Mouse (Mus musculus) neural tube, embryonic 13.5 days (tissue): ENCODE results near the gene Irgm2. TPM values are rescaled to one million over a fixed set of nuclear protein-coding genes. Genes with fewer than 3 reads are reported as not detected.
"Not testable (repeated sequence)": the region's sequence is repeated elsewhere in the genome, so short reads cannot be mapped to it uniquely, and the experiment has no call there.

Experiments
- ATAC-seq: fragments of 200-750 bp; cut with Nextera tagmentation; 2 replicates; pipeline ENCODE4 v1.8.0; 2017; ENCODE audit warnings: low read depth, mild to moderate bottlenecking, moderate TSS enrichment, moderate library complexity
- H3K27ac ChIP-seq: fragments of 300-500 bp; sonication (generic); replicated peaks from 2 replicates; pipeline ENCODE4 v1.5.1; 2015; ENCODE audit warnings: moderate library complexity, mild to moderate bottlenecking, inconsistent platforms
- H3K27me3 ChIP-seq: fragments of 300-500 bp; sonication (generic); 2 replicates; pipeline ENCODE4 v1.6.1; 2015; ENCODE audit warnings: mild to moderate bottlenecking, inconsistent platforms
- H3K36me3 ChIP-seq: fragments of 300-500 bp; sonication (generic); 2 replicates; pipeline ENCODE4 v1.6.1; 2015; ENCODE audit warnings: mild to moderate bottlenecking, inconsistent platforms
- H3K4me1 ChIP-seq: fragments of 300-500 bp; sonication (generic); replicated peaks from 2 replicates; pipeline ENCODE4 v1.6.1; 2015; ENCODE audit warnings: inconsistent platforms
- H3K4me2 ChIP-seq: fragments of 300-500 bp; sonication (generic); 2 replicates; pipeline ENCODE4 v1.6.1; 2015; ENCODE audit warnings: inconsistent platforms, mild to moderate bottlenecking, moderate library complexity
- H3K4me3 ChIP-seq: fragments of 300-500 bp; sonication (generic); 2 replicates; pipeline ENCODE4 v1.5.1; 2015; ENCODE audit warnings: mild to moderate bottlenecking, inconsistent platforms
- H3K9ac ChIP-seq: fragments of 300-500 bp; sonication (generic); 2 replicates; pipeline ENCODE4 v1.6.1; 2015; ENCODE audit warnings: moderate library complexity, mild to moderate bottlenecking, inconsistent platforms
- H3K9me3 ChIP-seq: fragments of 300-500 bp; sonication (generic); 2 replicates; pipeline ENCODE4 v1.6.1; 2016; ENCODE audit warnings: inconsistent platforms
- WGBS: fragments of 180-500 bp; shearing (Covaris S2); methylation state at CpG from one replicate; pipeline ENCODE4 v1.1.7; 2015; 5-methylcytosine and 5-hydroxymethylcytosine counted together
- polyA plus RNA-seq: library from polyadenylated mRNA; unstranded; fragments of >200 nt; fragmentation: Nextera tagmentation; extraction: Ambion mirVana; gene quantifications from 2 replicates; pipeline ENCODE4 v1.2.1, GENCODE M21; 2015

The Irgm2 gene
- polyA plus RNA-seq, result 0.95 and 0.98 TPM in 2 replicates

DNA sequence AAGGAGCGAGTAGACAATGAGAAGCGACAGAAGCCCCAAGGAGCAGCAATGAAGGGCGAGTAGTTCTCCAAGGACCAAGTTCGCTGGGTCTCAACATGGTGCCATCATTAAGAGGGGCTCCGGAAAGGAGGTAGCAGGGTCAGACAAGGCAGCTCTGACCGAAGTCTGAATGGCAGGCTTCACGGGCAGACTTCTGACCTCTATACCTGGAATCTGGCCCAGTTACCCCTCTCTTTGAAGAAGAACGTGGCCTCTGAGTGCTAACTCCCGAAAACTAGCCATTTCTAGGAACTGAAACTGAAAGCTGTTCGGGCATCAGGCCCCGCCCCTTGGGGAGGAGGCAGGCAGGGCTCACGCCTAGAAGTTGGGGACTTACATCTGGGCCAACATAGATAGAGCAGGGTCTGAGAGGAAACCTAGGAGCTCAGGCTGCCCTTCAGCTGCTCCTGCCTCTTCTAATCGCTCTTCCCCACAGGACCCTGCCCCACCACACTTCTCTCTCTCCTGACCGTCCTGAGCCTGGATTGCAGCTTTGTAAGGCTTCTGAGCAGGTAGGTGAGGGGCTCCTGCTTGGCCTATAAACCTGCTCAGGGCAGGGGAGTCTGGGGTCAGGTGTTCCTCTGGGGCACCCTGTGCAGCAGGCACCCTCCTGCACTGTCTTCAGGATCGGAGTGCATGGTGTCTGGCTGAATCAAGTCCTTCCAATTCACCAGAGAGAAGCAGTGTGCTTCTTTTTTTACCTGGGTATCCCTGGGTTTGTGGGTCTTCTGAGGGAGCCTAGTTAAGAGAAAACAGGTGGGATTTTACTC lies at the start of gene Irgm2, which contains the start of gene Igtp:
Irgm2 (plus strand) TSS at position 390 of the 809 bp plus-strand sequence.
Igtp (plus strand) TSS at position 328 of the 809 bp plus-strand sequence.
- H3K27me3 ChIP-seq, H3K36me3 ChIP-seq, H3K9me3 ChIP-seq, H3K4me1 ChIP-seq, H3K27ac ChIP-seq: not testable (repeated sequence)
- H3K4me2 ChIP-seq, result peak within 1 kb of the TSS; percentile 62
- H3K9ac ChIP-seq, result peak within 1 kb of the TSS; percentile 63
- WGBS, result 9% methylated on average over 13 of the region's 15 CpGs
- peak within 1 kb of the TSS; percentile 45 for H3K4me3 ChIP-seq
- ATAC-seq, result 0 out of 2 replicates have a peak, but pooled peaks have one; percentile 50

GRCm38 (mm10) chr11:58155458-58155857 lies 44.0 kb upstream of the Irgm2 start:
- H3K4me2 ChIP-seq, result no peak overlapping the region
- no peak overlapping the region for H3K27ac ChIP-seq
- H3K4me3 ChIP-seq, result no peak overlapping the region
- H3K9me3 ChIP-seq, result no peaks in the 10 kb centered on the region
- 95% methylated on average over 9 of the region's 9 CpGs for WGBS
- H3K9ac ChIP-seq, result no peak overlapping the region
- peaks cover 88% of the 10 kb centered on the region for H3K36me3 ChIP-seq
- H3K27me3 ChIP-seq, result no peaks in the 10 kb centered on the region
- no peak for ATAC-seq
- H3K4me1 ChIP-seq, result no peaks in the 10 kb centered on the region

DNA sequence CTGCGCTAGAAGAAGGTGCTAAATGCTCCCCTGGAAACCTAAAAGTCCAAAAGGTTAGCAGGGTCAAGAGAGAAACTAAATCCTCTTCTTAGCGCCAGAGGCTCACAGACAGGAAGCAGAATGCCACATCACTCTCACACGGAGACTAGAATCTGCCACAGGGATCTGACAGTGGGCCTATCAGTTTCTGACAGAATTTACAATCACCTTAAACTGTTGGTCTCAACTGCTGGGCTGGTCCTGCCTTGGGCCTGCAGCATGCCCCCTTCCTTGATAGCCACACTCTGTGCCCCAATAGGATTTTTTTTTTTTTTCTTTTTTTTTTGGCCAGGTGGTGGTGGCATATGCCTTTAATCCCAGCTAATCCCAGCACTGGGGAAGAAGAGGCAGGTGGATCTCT lies 42.5 kb upstream of the Irgm2 start:
- H3K9ac ChIP-seq, result no peak overlapping the region
- H3K36me3 ChIP-seq, result peaks cover 89% of the 10 kb centered on the region
- H3K27ac ChIP-seq, result no peak overlapping the region
- WGBS, result 82% methylated on average over 3 of the region's 3 CpGs
- H3K4me2 ChIP-seq, result no peak overlapping the region
- H3K4me3 ChIP-seq, result no peak overlapping the region
- no peaks in the 10 kb centered on the region for H3K27me3 ChIP-seq
- no peaks in the 10 kb centered on the region for H3K9me3 ChIP-seq
- H3K4me1 ChIP-seq, result no peaks in the 10 kb centered on the region
- no peak for ATAC-seq

DNA sequence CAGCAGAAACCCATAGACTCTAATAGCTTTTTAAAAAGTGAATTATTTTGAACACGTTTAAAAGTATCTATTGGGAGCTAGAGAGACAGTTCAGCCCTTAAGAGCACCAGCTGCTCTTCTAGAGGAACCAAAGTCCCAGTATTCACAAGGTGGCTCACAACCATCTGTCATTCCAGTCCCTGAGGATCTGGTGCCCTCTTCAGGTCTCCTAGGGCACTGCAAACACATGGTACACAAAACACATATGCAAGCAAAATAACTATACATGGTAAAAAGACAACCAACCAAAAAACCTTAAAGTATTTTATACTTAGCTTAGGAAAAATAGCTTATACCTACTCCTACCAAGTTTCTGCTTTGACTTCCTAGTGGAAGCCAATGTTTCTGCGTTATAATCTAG lies 34.3 kb upstream of the Irgm2 start:
- Histone ChIP-seq H3K4me1 (peaks cover 8% of the 10 kb centered on the region), H3K27me3 (no peaks in the 10 kb centered on the region), H3K4me3 (no peak overlapping the region), H3K36me3 (peaks cover 57% of the 10 kb centered on the region), H3K27ac (no peak overlapping the region), H3K4me2 (no peak overlapping the region), H3K9ac (no peak overlapping the region), H3K9me3 (no peaks in the 10 kb centered on the region)
- WGBS, result 86% methylated on average over 2 of the region's 2 CpGs
- no peak for ATAC-seq

GRCm38 (mm10) chr11:58167822-58168166 lies 31.6 kb upstream of the Irgm2 start:
- no peaks in the 10 kb centered on the region for H3K27me3 ChIP-seq
- peak overlapping the region; percentile 46; the same call in 1 of the 2 replicates for H3K27ac ChIP-seq
- ATAC-seq, result peak; percentile 12; the same call in 1 of the 2 replicates
- peak overlapping the region; percentile 84 for H3K9ac ChIP-seq
- peak overlapping the region; percentile 81 for H3K4me3 ChIP-seq
- peaks cover 21% of the 10 kb centered on the region for H3K4me1 ChIP-seq
- peaks cover 36% of the 10 kb centered on the region for H3K36me3 ChIP-seq
- WGBS, result 0% methylated on average over 8 of the region's 8 CpGs
- H3K4me2 ChIP-seq, result peak overlapping the region; percentile 70
- H3K9me3 ChIP-seq, result no peaks in the 10 kb centered on the region

GRCm38 (mm10) chr11:58168167-58168915 lies 31.1 kb upstream of the Irgm2 start, which contains the start of gene Gemin5:
Gemin5 (minus strand) TSS chr11:58168539.
- peaks cover 22% of the 10 kb centered on the region for H3K4me1 ChIP-seq
- under 1% methylated on average over 69 of the region's 71 CpGs for WGBS
- H3K4me3 ChIP-seq, result peak within 1 kb of the TSS; percentile 81
- peak within 1 kb of the TSS; percentile 70 for H3K4me2 ChIP-seq
- ATAC-seq, result peak; percentile 78
- H3K9ac ChIP-seq, result peak within 1 kb of the TSS; percentile 84
- H3K9me3 ChIP-seq, result no peaks in the 10 kb centered on the region
- peaks cover 36% of the 10 kb centered on the region for H3K36me3 ChIP-seq
- peak within 1 kb of the TSS; percentile 46 for H3K27ac ChIP-seq
- H3K27me3 ChIP-seq, result no peaks in the 10 kb centered on the region

GRCm38 (mm10) chr11:58169666-58170065 lies 29.8 kb upstream of the Irgm2 start:
- WGBS, result 77% methylated on average over 4 of the region's 4 CpGs

DNA sequence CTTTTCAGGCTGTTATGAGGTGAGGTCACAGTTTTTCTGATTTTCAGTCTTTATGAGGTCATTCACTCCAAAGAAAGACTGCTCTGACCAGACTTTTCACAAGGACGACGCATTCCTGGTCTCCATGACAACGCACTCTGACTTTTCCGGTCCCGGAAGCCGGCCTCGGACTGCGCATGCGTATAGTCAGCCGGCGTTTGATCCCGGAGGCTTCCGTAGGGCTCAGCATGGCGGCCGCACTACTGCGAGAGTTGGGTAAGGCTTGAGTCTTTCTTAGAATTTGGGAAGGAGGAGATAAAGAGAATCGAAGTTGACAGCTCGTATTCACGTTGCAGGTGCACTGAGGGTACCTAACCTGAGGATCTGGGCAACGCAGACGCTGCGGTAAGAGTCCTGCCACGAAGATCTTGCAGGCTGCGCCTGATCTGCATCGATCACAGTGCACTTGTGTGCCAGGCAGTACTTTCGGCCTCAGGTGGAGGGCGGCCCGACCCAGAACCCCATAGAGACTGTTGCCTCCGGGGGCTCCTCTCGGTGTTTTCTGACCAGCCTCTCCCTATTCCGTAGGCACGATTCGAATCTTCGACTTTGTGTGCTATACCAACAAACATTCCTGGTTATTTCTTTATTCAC lies 27.8 kb upstream of the Irgm2 start, which contains the start of gene Mrpl22:
Mrpl22 (plus strand) TSS at position 203 of the 633 bp plus-strand sequence.
- H3K36me3 ChIP-seq, result peaks cover 38% of the 10 kb centered on the region
- no peaks in the 10 kb centered on the region for H3K27me3 ChIP-seq
- under 1% methylated on average over 34 of the region's 34 CpGs for WGBS
- peak; percentile 72 for ATAC-seq
- H3K4me1 ChIP-seq, result peaks cover 22% of the 10 kb centered on the region
- H3K27ac ChIP-seq, result peak within 1 kb of the TSS; percentile 64
- peak within 1 kb of the TSS; percentile 76 for H3K4me3 ChIP-seq
- H3K4me2 ChIP-seq, result peak within 1 kb of the TSS; percentile 89
- no peaks in the 10 kb centered on the region for H3K9me3 ChIP-seq
- peak within 1 kb of the TSS; percentile 84 for H3K9ac ChIP-seq

More at GRCm38 (mm10) chr11:58169666-58170065, 29.8 kb upstream of the Irgm2 start:
- no peak for ATAC-seq
- no peak overlapping the region for H3K27ac ChIP-seq
- H3K4me3 ChIP-seq, result no peak overlapping the region
- H3K27me3 ChIP-seq, result no peaks in the 10 kb centered on the region
- H3K4me1 ChIP-seq, result peaks cover 22% of the 10 kb centered on the region
- no peaks in the 10 kb centered on the region for H3K9me3 ChIP-seq
- H3K9ac ChIP-seq, result no peak overlapping the region
- no peak overlapping the region for H3K4me2 ChIP-seq
- peaks cover 36% of the 10 kb centered on the region for H3K36me3 ChIP-seq

DNA sequence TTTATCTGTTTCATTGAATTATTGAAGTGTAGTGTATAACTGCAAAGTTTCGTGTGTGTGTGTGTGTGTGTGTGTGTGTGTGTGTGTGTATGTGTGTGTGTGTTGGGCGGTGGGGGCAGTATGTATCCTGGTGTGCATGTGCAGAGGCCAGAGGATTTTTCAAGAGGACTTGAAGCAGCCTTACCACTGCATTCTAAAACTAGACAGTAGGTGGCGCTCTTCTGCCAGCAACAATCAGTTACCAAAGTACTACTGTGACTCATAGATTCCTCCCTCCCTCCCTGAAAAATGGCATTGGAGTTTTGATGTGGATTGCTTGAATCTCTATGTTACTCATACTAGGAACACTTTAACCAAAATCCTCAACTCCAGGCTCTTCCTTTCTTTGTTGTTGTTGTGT lies 19.9 kb upstream of the Irgm2 start:
- Histone ChIP-seq H3K27ac (no peak overlapping the region), H3K9ac (no peak overlapping the region), H3K4me2 (no peak overlapping the region), H3K36me3 (peaks cover 52% of the 10 kb centered on the region), H3K4me1 (no peaks in the 10 kb centered on the region), H3K9me3 (no peaks in the 10 kb centered on the region), H3K4me3 (no peak overlapping the region), H3K27me3 (no peaks in the 10 kb centered on the region)
- ATAC-seq, result no peak
- 28% methylated on average over 3 of the region's 3 CpGs for WGBS

- H3K4me2 ChIP-seq, H3K9me3 ChIP-seq, H3K27me3 ChIP-seq, H3K9ac ChIP-seq, H3K4me3 ChIP-seq, ATAC-seq, H3K27ac ChIP-seq, H3K4me1 ChIP-seq: not testable (repeated sequence)
- WGBS, result 95% methylated on average over 6 of the region's 6 CpGs
- peaks cover 47% of the 10 kb centered on the region for H3K36me3 ChIP-seq
Observed at GRCm38 (mm10) chr11:58179986-58180385, 19.4 kb upstream of the Irgm2 start.

DNA sequence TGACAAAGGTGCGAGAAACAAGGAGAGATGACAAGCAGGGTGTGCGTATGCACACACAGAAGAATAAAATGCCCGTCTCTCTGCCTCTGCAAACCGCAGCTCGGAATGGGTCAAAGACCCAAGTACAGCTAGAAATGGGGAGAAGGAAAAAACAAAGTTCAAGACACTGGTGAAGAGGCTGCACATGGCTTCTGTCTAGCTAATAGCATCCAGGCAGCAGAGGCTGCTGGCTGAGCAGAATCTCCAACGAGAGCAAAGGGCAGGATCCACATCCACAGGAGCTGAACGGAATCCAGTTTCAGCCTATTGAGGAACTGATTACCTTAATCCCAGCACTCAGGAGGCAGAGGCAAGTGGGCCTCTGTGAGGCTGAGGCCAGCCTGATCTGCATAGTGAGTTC lies 18.7 kb upstream of the Irgm2 start:
- ATAC-seq, result no peak

More for the DNA sequence above, 18.7 kb upstream of the Irgm2 start:
- WGBS, result 94% methylated on average over 7 of the region's 7 CpGs
- Histone ChIP-seq H3K9ac (no peak overlapping the region), H3K4me3 (no peak overlapping the region), H3K36me3 (peaks cover 40% of the 10 kb centered on the region), H3K27me3 (no peaks in the 10 kb centered on the region), H3K4me2 (no peak overlapping the region), H3K4me1 (no peaks in the 10 kb centered on the region), H3K9me3 (no peaks in the 10 kb centered on the region), H3K27ac (0 out of 2 replicates have a peak overlapping the region, but pooled peaks have one; percentile 18)
